Mouse (Mus musculus): ENCODE results near the gene Olfr320. TPM values are rescaled to one million over a fixed set of nuclear protein-coding genes. Genes with fewer than 3 reads are reported as not detected.
"Not testable (repeated sequence)": the region's sequence is repeated elsewhere in the genome, so short reads cannot be mapped to it uniquely, and the experiment has no call there.

The Olfr320 gene
- total and polyA plus RNA-seq, 3 experiments, result not detected

GRCm38 (mm10) chr11:58698862-58699261, 18.0 kb downstream of the Olfr320 start, which contains the start of gene Olfr319:
TSS of gene Olfr319 (plus strand) at chr11:58699162.
- Histone ChIP-seq H3K36me3 (replicated peaks) (no peaks in the 10 kb centered on the region), H3K9me3 (replicated peaks) (peaks cover 8% of the 10 kb centered on the region), H3K4me3 (ENCODE audit: low read depth, low read length) (no peak within 1 kb of the TSS), H3K27me3 (ENCODE audit: insufficient read depth, low read length) (no peaks in the 10 kb centered on the region), H3K4me1 (ENCODE audit: insufficient read depth, low read depth, low read length) (no peaks in the 10 kb centered on the region)
- DNase-seq (ENCODE audit: low spot score) (no peak), ATAC-seq (ENCODE audit: extremely low read depth, insufficient number of reproducible peaks, low FRiP score, poor library complexity, severe bottlenecking) (no peak)
- TF ChIP-seq GATA1 (IDR thresholded peaks at IDR 0.05; ENCODE audit: borderline replicate concordance, low read length) (no peak), GATA2 (IDR thresholded peaks at IDR 0.05; ENCODE audit: borderline replicate concordance, low read depth, low read length) (no peak), TAL1 (conservative IDR thresholded peaks at IDR 0.05; ENCODE audit: low read depth, low read length) (no peak), POLR2AphosphoS5 (IDR thresholded peaks at IDR 0.05; ENCODE audit: insufficient replicate concordance, low read depth, low read length) (no peak), CTCF (IDR thresholded peaks at IDR 0.05; ENCODE audit: low read depth, low read length) (no peak)

GRCm38 (mm10) chr11:58709086-58709485, 28.2 kb downstream of the Olfr320 start:
- ATAC-seq (ENCODE audit: extremely low read depth, insufficient number of reproducible peaks, low FRiP score, poor library complexity, severe bottlenecking) (no peak), DNase-seq (ENCODE audit: low spot score) (no peak)
- H3K27me3 ChIP-seq (ENCODE audit: insufficient read depth, low read length), result no peaks in the 10 kb centered on the region
- no peaks in the 10 kb centered on the region for H3K9me3 ChIP-seq (replicated peaks)
- H3K4me3 ChIP-seq (ENCODE audit: low read depth, low read length), result no peak overlapping the region
- no peaks in the 10 kb centered on the region for H3K4me1 ChIP-seq (ENCODE audit: insufficient read depth, low read depth, low read length)
- H3K36me3 ChIP-seq (replicated peaks), result no peaks in the 10 kb centered on the region
- TF ChIP-seq GATA1 (IDR thresholded peaks at IDR 0.05; ENCODE audit: borderline replicate concordance, low read length) (no peak), POLR2AphosphoS5 (IDR thresholded peaks at IDR 0.05; ENCODE audit: insufficient replicate concordance, low read depth, low read length) (no peak), GATA2 (IDR thresholded peaks at IDR 0.05; ENCODE audit: borderline replicate concordance, low read depth, low read length) (no peak), CTCF (IDR thresholded peaks at IDR 0.05; ENCODE audit: low read depth, low read length) (no peak), TAL1 (conservative IDR thresholded peaks at IDR 0.05; ENCODE audit: low read depth, low read length) (no peak)

GRCm38 (mm10) chr11:58717723-58718122, 36.8 kb downstream of the Olfr320 start:
- not testable (repeated sequence) for H3K9me3 ChIP-seq (replicated peaks); H3K4me3 ChIP-seq (ENCODE audit: low read depth, low read length); H3K36me3 ChIP-seq (replicated peaks); ATAC-seq (ENCODE audit: extremely low read depth, insufficient number of reproducible peaks, low FRiP score, poor library complexity, severe bottlenecking); DNase-seq (ENCODE audit: low spot score); H3K27me3 ChIP-seq (ENCODE audit: insufficient read depth, low read length); H3K4me1 ChIP-seq (ENCODE audit: insufficient read depth, low read depth, low read length)

- no peak overlapping the region for H3K4me3 ChIP-seq (ENCODE audit: low read depth, low read length)
Observed at GRCm38 (mm10) chr11:58719701-58720100, 38.8 kb downstream of the Olfr320 start.

GRCm38 (mm10) chr11:58723914-58724313, 43.0 kb downstream of the Olfr320 start, which contains the start of gene Olfr318:
TSS of gene Olfr318 (minus strand) at chr11:58724014.
- DNase-seq (ENCODE audit: low spot score), result no peak
- no peak for TF ChIP-seq CTCF (IDR thresholded peaks at IDR 0.05; ENCODE audit: low read depth, low read length)
- no peak for TF ChIP-seq GATA1 (IDR thresholded peaks at IDR 0.05; ENCODE audit: borderline replicate concordance, low read length)
- no peak for TF ChIP-seq GATA2 (IDR thresholded peaks at IDR 0.05; ENCODE audit: borderline replicate concordance, low read depth, low read length)
- no peak for TF ChIP-seq POLR2AphosphoS5 (IDR thresholded peaks at IDR 0.05; ENCODE audit: insufficient replicate concordance, low read depth, low read length)
- no peak for TF ChIP-seq TAL1 (conservative IDR thresholded peaks at IDR 0.05; ENCODE audit: low read depth, low read length)
- no peaks in the 10 kb centered on the region for H3K9me3 ChIP-seq (replicated peaks)
- no peak for ATAC-seq (ENCODE audit: extremely low read depth, insufficient number of reproducible peaks, low FRiP score, poor library complexity, severe bottlenecking)
- H3K36me3 ChIP-seq (replicated peaks), result no peaks in the 10 kb centered on the region
- no peak within 1 kb of the TSS for H3K4me3 ChIP-seq (ENCODE audit: low read depth, low read length)
- no peaks in the 10 kb centered on the region for H3K4me1 ChIP-seq (ENCODE audit: insufficient read depth, low read depth, low read length)
- H3K27me3 ChIP-seq (ENCODE audit: insufficient read depth, low read length), result no peaks in the 10 kb centered on the region

More at GRCm38 (mm10) chr11:58719701-58720100, 38.8 kb downstream of the Olfr320 start:
- no peaks in the 10 kb centered on the region for H3K36me3 ChIP-seq (replicated peaks)
- H3K4me1 ChIP-seq (ENCODE audit: insufficient read depth, low read depth, low read length), result no peaks in the 10 kb centered on the region
- no peaks in the 10 kb centered on the region for H3K9me3 ChIP-seq (replicated peaks)
- H3K27me3 ChIP-seq (ENCODE audit: insufficient read depth, low read length), result no peaks in the 10 kb centered on the region
- no peak for TF ChIP-seq GATA2 (IDR thresholded peaks at IDR 0.05; ENCODE audit: borderline replicate concordance, low read depth, low read length)
- TF ChIP-seq TAL1 (conservative IDR thresholded peaks at IDR 0.05; ENCODE audit: low read depth, low read length), result no peak
- TF ChIP-seq POLR2AphosphoS5 (IDR thresholded peaks at IDR 0.05; ENCODE audit: insufficient replicate concordance, low read depth, low read length), result no peak
- TF ChIP-seq GATA1 (IDR thresholded peaks at IDR 0.05; ENCODE audit: borderline replicate concordance, low read length), result no peak
- no peak for TF ChIP-seq CTCF (IDR thresholded peaks at IDR 0.05; ENCODE audit: low read depth, low read length)
- ATAC-seq (ENCODE audit: extremely low read depth, insufficient number of reproducible peaks, low FRiP score, poor library complexity, severe bottlenecking), result no peak
- DNase-seq (ENCODE audit: low spot score), result no peak

- H3K36me3 ChIP-seq (replicated peaks); H3K4me1 ChIP-seq (ENCODE audit: insufficient read depth, low read depth, low read length); H3K27me3 ChIP-seq (ENCODE audit: insufficient read depth, low read length); ATAC-seq (ENCODE audit: extremely low read depth, insufficient number of reproducible peaks, low FRiP score, poor library complexity, severe bottlenecking); H3K9me3 ChIP-seq (replicated peaks); H3K4me3 ChIP-seq (ENCODE audit: low read depth, low read length); DNase-seq (ENCODE audit: low spot score): not testable (repeated sequence)
Observed at GRCm38 (mm10) chr11:58727896-58728650, 47.2 kb downstream of the Olfr320 start.

- no peak for TF ChIP-seq POLR2AphosphoS5 (IDR thresholded peaks at IDR 0.05; ENCODE audit: insufficient replicate concordance, low read depth, low read length)
- DNase-seq (ENCODE audit: low spot score), result no peak
- no peaks in the 10 kb centered on the region for H3K36me3 ChIP-seq (replicated peaks)
- no peaks in the 10 kb centered on the region for H3K9me3 ChIP-seq (replicated peaks)
- no peak overlapping the region for H3K4me3 ChIP-seq (ENCODE audit: low read depth, low read length)
- H3K27me3 ChIP-seq (ENCODE audit: insufficient read depth, low read length), result peaks cover 4% of the 10 kb centered on the region; the same call in 1 of the 2 replicates
- H3K4me1 ChIP-seq (ENCODE audit: insufficient read depth, low read depth, low read length), result no peaks in the 10 kb centered on the region
- no peak for ATAC-seq (ENCODE audit: extremely low read depth, insufficient number of reproducible peaks, low FRiP score, poor library complexity, severe bottlenecking)
Observed at GRCm38 (mm10) chr11:58733372-58733771, 52.5 kb downstream of the Olfr320 start.

Other genes with a start within 250 kb of the Olfr320 start
Only the 20 nearest of the 29 such genes appear.
- gene Olfr330, start 146.3 kb upstream of the Olfr320 start, total RNA-seq (2014; fragmentation: Nextera tagmentation), result not detected in 2 replicates
- gene Olfr330, start 146.3 kb upstream of the Olfr320 start, total RNA-seq (2017), result 0.11 TPM in 1 of 2 replicates, not detected in the other
- not detected in 2 replicates for gene Olfr330, start 146.3 kb upstream of the Olfr320 start, polyA plus RNA-seq (2012)
- not detected in 2 replicates for gene Olfr329-ps, start 134.7 kb upstream of the Olfr320 start, total RNA-seq (2014; fragmentation: Nextera tagmentation)
- 0.29 TPM in 1 of 2 replicates, not detected in the other for gene Olfr329-ps, start 134.7 kb upstream of the Olfr320 start, total RNA-seq (2017)
- gene Olfr329-ps, start 134.7 kb upstream of the Olfr320 start, polyA plus RNA-seq (2012), result not detected in 2 replicates
- gene Olfr328, start 125.5 kb upstream of the Olfr320 start, total RNA-seq (2014; fragmentation: Nextera tagmentation), result not detected in 2 replicates
- 0.16 and 0.29 TPM in 2 replicates for gene Olfr328, start 125.5 kb upstream of the Olfr320 start, total RNA-seq (2017)
- not detected in 2 replicates for gene Olfr328, start 125.5 kb upstream of the Olfr320 start, polyA plus RNA-seq (2012)
- gene Olfr224, start 110.5 kb upstream of the Olfr320 start, total RNA-seq (2014; fragmentation: Nextera tagmentation), result not detected in 2 replicates
- gene Olfr224, start 110.5 kb upstream of the Olfr320 start, total RNA-seq (2017), result 0.11 TPM in 1 of 2 replicates, not detected in the other
- gene Olfr224, start 110.5 kb upstream of the Olfr320 start, polyA plus RNA-seq (2012), result not detected in 2 replicates
- not detected in 2 replicates for gene Olfr325, start 103.4 kb upstream of the Olfr320 start, total RNA-seq (2014; fragmentation: Nextera tagmentation)
- 0.16 TPM in 1 of 2 replicates, not detected in the other for gene Olfr325, start 103.4 kb upstream of the Olfr320 start, total RNA-seq (2017)
- gene Olfr325, start 103.4 kb upstream of the Olfr320 start, polyA plus RNA-seq (2012), result not detected in 2 replicates
- gene Olfr324, start 86.0 kb upstream of the Olfr320 start, total RNA-seq (2014; fragmentation: Nextera tagmentation), result not detected in 2 replicates
- gene Olfr324, start 86.0 kb upstream of the Olfr320 start, total RNA-seq (2017), result 0.06 and 0.11 TPM in 2 replicates
- gene Olfr324, start 86.0 kb upstream of the Olfr320 start, polyA plus RNA-seq (2012), result not detected in 2 replicates
- gene 2210407C18Rik, start 65.0 kb upstream of the Olfr320 start, total RNA-seq (2014; fragmentation: Nextera tagmentation), result not detected in 2 replicates
- gene 2210407C18Rik, start 65.0 kb upstream of the Olfr320 start, total RNA-seq (2017), result not detected in 2 replicates
- not detected in 2 replicates for gene 2210407C18Rik, start 65.0 kb upstream of the Olfr320 start, polyA plus RNA-seq (2012)
- gene Olfr323, start 50.6 kb upstream of the Olfr320 start, total RNA-seq (2014; fragmentation: Nextera tagmentation), result not detected in 2 replicates
- gene Olfr323, start 50.6 kb upstream of the Olfr320 start, total RNA-seq (2017), result 0.05 TPM in 1 of 2 replicates, not detected in the other
- gene Olfr323, start 50.6 kb upstream of the Olfr320 start, polyA plus RNA-seq (2012), result not detected in 2 replicates
- gene Trim58, start 40.6 kb upstream of the Olfr320 start, total RNA-seq (2014; fragmentation: Nextera tagmentation), result 19.0 TPM in 1 of 2 replicates, not detected in the other
- not detected in 2 replicates for gene Trim58, start 40.6 kb upstream of the Olfr320 start, total RNA-seq (2017)
- gene Trim58, start 40.6 kb upstream of the Olfr320 start, polyA plus RNA-seq (2012), result not detected in 2 replicates
- not detected in 2 replicates for gene Olfr322, start 22.3 kb upstream of the Olfr320 start, total RNA-seq (2014; fragmentation: Nextera tagmentation)
- under 0.01 and 0.16 TPM in 2 replicates for gene Olfr322, start 22.3 kb upstream of the Olfr320 start, total RNA-seq (2017)
- not detected in 2 replicates for gene Olfr322, start 22.3 kb upstream of the Olfr320 start, polyA plus RNA-seq (2012)
- gene Olfr319, start 18.1 kb downstream of the Olfr320 start, total RNA-seq (2014; fragmentation: Nextera tagmentation), result not detected in 2 replicates
- 0.27 TPM in 1 of 2 replicates, not detected in the other for gene Olfr319, start 18.1 kb downstream of the Olfr320 start, total RNA-seq (2017)
- not detected in 2 replicates for gene Olfr319, start 18.1 kb downstream of the Olfr320 start, polyA plus RNA-seq (2012)
- 0.45 TPM in 1 of 2 replicates, not detected in the other for gene Olfr318, start 42.9 kb downstream of the Olfr320 start, total RNA-seq (2014; fragmentation: Nextera tagmentation)
- 0.06 and 0.33 TPM in 2 replicates for gene Olfr318, start 42.9 kb downstream of the Olfr320 start, total RNA-seq (2017)
- gene Olfr318, start 42.9 kb downstream of the Olfr320 start, polyA plus RNA-seq (2012), result not detected in 2 replicates
- gene Olfr317, start 58.1 kb downstream of the Olfr320 start, total RNA-seq (2014; fragmentation: Nextera tagmentation), result not detected in 2 replicates
- not detected in 2 replicates for gene Olfr317, start 58.1 kb downstream of the Olfr320 start, total RNA-seq (2017)
- gene Olfr317, start 58.1 kb downstream of the Olfr320 start, polyA plus RNA-seq (2012), result not detected in 2 replicates
- gene Olfr316, start 71.6 kb downstream of the Olfr320 start, total RNA-seq (2014; fragmentation: Nextera tagmentation), result not detected in 2 replicates
- 0.06 and 0.33 TPM in 2 replicates for gene Olfr316, start 71.6 kb downstream of the Olfr320 start, total RNA-seq (2017)
- gene Olfr316, start 71.6 kb downstream of the Olfr320 start, polyA plus RNA-seq (2012), result not detected in 2 replicates
- not detected in 2 replicates for gene Olfr315, start 92.1 kb downstream of the Olfr320 start, total RNA-seq (2014; fragmentation: Nextera tagmentation)
- gene Olfr315, start 92.1 kb downstream of the Olfr320 start, total RNA-seq (2017), result not detected in 2 replicates
- not detected in 2 replicates for gene Olfr315, start 92.1 kb downstream of the Olfr320 start, polyA plus RNA-seq (2012)
- not detected in 2 replicates for gene Olfr314, start 101.9 kb downstream of the Olfr320 start, total RNA-seq (2014; fragmentation: Nextera tagmentation)
- gene Olfr314, start 101.9 kb downstream of the Olfr320 start, total RNA-seq (2017), result 0.05 and 0.06 TPM in 2 replicates
- gene Olfr314, start 101.9 kb downstream of the Olfr320 start, polyA plus RNA-seq (2012), result not detected in 2 replicates
- not detected in 2 replicates for gene Fam183b, start 120.9 kb downstream of the Olfr320 start, total RNA-seq (2014; fragmentation: Nextera tagmentation)
- gene Fam183b, start 120.9 kb downstream of the Olfr320 start, total RNA-seq (2017), result not detected in 2 replicates
- not detected in 2 replicates for gene Fam183b, start 120.9 kb downstream of the Olfr320 start, polyA plus RNA-seq (2012)
- gene Olfr313, start 133.9 kb downstream of the Olfr320 start, total RNA-seq (2014; fragmentation: Nextera tagmentation), result not detected in 2 replicates
- gene Olfr313, start 133.9 kb downstream of the Olfr320 start, total RNA-seq (2017), result 0.11 TPM in 1 of 2 replicates, not detected in the other
- not detected in 2 replicates for gene Olfr313, start 133.9 kb downstream of the Olfr320 start, polyA plus RNA-seq (2012)
- gene Olfr312, start 148.1 kb downstream of the Olfr320 start, total RNA-seq (2014; fragmentation: Nextera tagmentation), result not detected in 2 replicates
- 0.05 and 0.64 TPM in 2 replicates for gene Olfr312, start 148.1 kb downstream of the Olfr320 start, total RNA-seq (2017)
- not detected in 2 replicates for gene Olfr312, start 148.1 kb downstream of the Olfr320 start, polyA plus RNA-seq (2012)
- gene Olfr311, start 158.2 kb downstream of the Olfr320 start, total RNA-seq (2014; fragmentation: Nextera tagmentation), result not detected in 2 replicates
- gene Olfr311, start 158.2 kb downstream of the Olfr320 start, total RNA-seq (2017), result 0.33 TPM in 1 of 2 replicates, not detected in the other
- gene Olfr311, start 158.2 kb downstream of the Olfr320 start, polyA plus RNA-seq (2012), result not detected in 2 replicates